Mouse (Mus musculus) myocyte (in vitro differentiated cells): Measurements from ENCODE around the gene Tenm2. TPM values are rescaled to one million over a fixed set of nuclear protein-coding genes. Genes with fewer than 3 reads are reported as not detected.

Source experiments
- H3K27me3 ChIP-seq: one replicate; pipeline ENCODE4 v1.6.1; 2011; ENCODE audit not compliant: control insufficient read depth, insufficient read depth, insufficient read length
- H3K36me3 ChIP-seq: one replicate; pipeline ENCODE4 v1.6.1; 2011; ENCODE audit not compliant: control insufficient read depth, insufficient read depth
- H3K4me2 ChIP-seq: one replicate; pipeline ENCODE4 v1.6.1; 2011; ENCODE audit warnings: low read depth, control low read depth
- H3K4me3 ChIP-seq: one replicate; pipeline ENCODE4 v1.5.1; 2011; ENCODE audit warnings: mild to moderate bottlenecking, control low read depth, moderate library complexity
- H3K79me2 ChIP-seq: one replicate; pipeline ENCODE4 v1.6.1; 2011; ENCODE audit not compliant: control insufficient read depth, insufficient read depth
- H3ac ChIP-seq: one replicate; pipeline ENCODE4 v1.6.1; 2011; ENCODE audit not compliant: control insufficient read depth, insufficient read length
- CEBPB ChIP-seq: IDR thresholded peaks from 2 replicates; pipeline ENCODE4 v1.6.1; 2011; ENCODE audit warnings: mild to moderate bottlenecking, moderate library complexity; ENCODE audit not compliant: poor library complexity, insufficient read depth, severe bottlenecking
- E2F4 ChIP-seq: IDR thresholded peaks from one replicate; pipeline ENCODE4 v1.6.1; 2011; ENCODE audit warnings: mild to moderate bottlenecking, control low read depth, moderate library complexity; ENCODE audit not compliant: insufficient read depth
- MAX ChIP-seq: IDR thresholded peaks from one replicate; pipeline ENCODE4 v1.6.1; 2011; ENCODE audit warnings: low read depth, mild to moderate bottlenecking, control low read depth
- MYOD1 ChIP-seq, 3 experiments: IDR thresholded peaks; one replicate each; pipeline ENCODE4 v1.6.1; 2011; ENCODE audit warnings: control low read depth in 2 of 3, low read depth in 2 of 3, mild to moderate bottlenecking in 2 of 3, moderate library complexity in 1 of 3; ENCODE audit not compliant: insufficient read length in 2 of 3, control insufficient read depth in 1 of 3
- MYOG ChIP-seq, 3 experiments: IDR thresholded peaks; one replicate each; pipeline ENCODE4 v1.6.1; 2011; ENCODE audit warnings: control low read depth in 2 of 3, low read depth in 2 of 3, mild to moderate bottlenecking in 2 of 3; ENCODE audit not compliant: insufficient read length in 2 of 3, control insufficient read depth in 1 of 3, insufficient read depth in 1 of 3
- POLR2A ChIP-seq: IDR thresholded peaks from one replicate; pipeline ENCODE4 v1.6.1; 2011; ENCODE audit warnings: low read depth, mild to moderate bottlenecking, control low read depth, moderate library complexity; ENCODE audit not compliant: insufficient read length
- POLR2AphosphoS2 ChIP-seq: IDR thresholded peaks from one replicate; pipeline ENCODE4 v1.6.1; 2011; ENCODE audit warnings: low read depth, control low read depth; ENCODE audit not compliant: insufficient read length
- REST ChIP-seq: IDR thresholded peaks from one replicate; pipeline ENCODE4 v1.6.1; 2011; ENCODE audit warnings: mild to moderate bottlenecking, control low read depth, moderate library complexity; ENCODE audit not compliant: insufficient read depth, insufficient read length
- SRF ChIP-seq: IDR thresholded peaks from one replicate; pipeline ENCODE4 v1.6.1; 2011; ENCODE audit warnings: low read depth; ENCODE audit not compliant: control insufficient read depth, insufficient read length
- TCF12 ChIP-seq: IDR thresholded peaks from one replicate; pipeline ENCODE4 v1.6.1; 2011; ENCODE audit warnings: mild to moderate bottlenecking, control low read depth; ENCODE audit not compliant: poor library complexity, insufficient read depth, severe bottlenecking
- TCF3 ChIP-seq: IDR thresholded peaks from one replicate; pipeline ENCODE4 v1.6.1; 2011; ENCODE audit warnings: low read depth, control low read depth; ENCODE audit not compliant: insufficient read length
- USF1 ChIP-seq: IDR thresholded peaks from one replicate; pipeline ENCODE4 v1.6.1; 2011; ENCODE audit warnings: low read depth, mild to moderate bottlenecking, control low read depth, moderate library complexity
- polyA plus RNA-seq: library from polyadenylated mRNA; unstranded; fragments of >200 nt; fragmentation: generic; extraction: Trizol; gene quantifications from one replicate; pipeline ENCODE4 v1.2.1, GENCODE M21; 2012; ENCODE audit warnings: missing spikeins

Gene Tenm2
- polyA plus RNA-seq, 1 experiment: 0.28 TPM

DNA sequence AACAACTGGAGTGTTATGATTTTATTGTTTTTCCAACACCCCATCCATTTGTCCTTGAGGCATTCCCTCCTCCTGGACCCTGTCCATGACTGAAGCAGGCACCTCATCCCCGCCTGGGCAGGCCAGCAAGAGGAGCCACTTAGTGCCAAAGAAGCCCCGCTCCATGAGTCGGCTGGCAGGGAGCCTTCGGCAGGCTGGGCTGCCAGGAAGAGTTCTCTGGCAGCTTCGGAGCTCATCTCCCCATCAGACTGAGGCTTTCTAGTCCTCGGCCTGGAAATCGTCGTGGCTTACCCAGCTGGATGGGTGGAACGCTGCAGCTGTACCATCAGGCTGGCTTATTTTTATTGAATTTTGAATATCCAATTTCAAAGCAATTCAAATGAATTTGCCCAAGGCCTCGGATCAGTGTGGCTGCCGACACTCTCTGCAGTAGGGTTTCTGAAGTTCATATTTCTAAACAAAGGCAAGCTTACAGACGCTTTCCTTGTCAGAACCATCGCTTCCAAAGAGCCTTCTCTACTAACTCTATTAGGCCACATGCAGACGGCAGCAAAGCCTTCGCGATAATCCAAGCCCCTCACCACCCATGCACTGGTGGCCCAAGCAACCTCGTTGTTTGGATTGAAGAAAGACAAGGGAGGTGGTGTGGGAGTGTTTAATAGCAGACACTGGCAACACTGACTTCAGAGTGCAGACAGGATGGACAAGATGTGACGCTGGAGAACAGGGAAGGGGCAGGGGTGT, 991.8 kb downstream of the Tenm2 start:
- no peak overlapping the region for H3ac ChIP-seq
- H3K4me2 ChIP-seq: no peak overlapping the region
- TF ChIP-seq E2F4: no peak
- TF ChIP-seq POLR2AphosphoS2: no peak
- TF ChIP-seq SRF: no peak
- TF ChIP-seq TCF3: no peak
- TF ChIP-seq REST: no peak
- TF ChIP-seq MAX: no peak
- no peak for TF ChIP-seq CEBPB
- TF ChIP-seq MYOG (IDR thresholded peaks at IDR 0.05; ENCODE audit: control insufficient read depth in 1 of 3, insufficient read depth in 1 of 3, insufficient read length in 2 of 3, low read depth in 2 of 3): no peak
- no peak for TF ChIP-seq POLR2A
- TF ChIP-seq MYOD1 (IDR thresholded peaks at IDR 0.05; ENCODE audit: control insufficient read depth in 1 of 3, insufficient read length in 2 of 3, low read depth in 2 of 3): no peak
- TF ChIP-seq USF1: no peak
- no peaks in the 10 kb centered on the region for H3K36me3 ChIP-seq
- H3K27me3 ChIP-seq: no peaks in the 10 kb centered on the region
- no peaks in the 10 kb centered on the region for H3K79me2 ChIP-seq
- H3K4me3 ChIP-seq: no peak overlapping the region

DNA sequence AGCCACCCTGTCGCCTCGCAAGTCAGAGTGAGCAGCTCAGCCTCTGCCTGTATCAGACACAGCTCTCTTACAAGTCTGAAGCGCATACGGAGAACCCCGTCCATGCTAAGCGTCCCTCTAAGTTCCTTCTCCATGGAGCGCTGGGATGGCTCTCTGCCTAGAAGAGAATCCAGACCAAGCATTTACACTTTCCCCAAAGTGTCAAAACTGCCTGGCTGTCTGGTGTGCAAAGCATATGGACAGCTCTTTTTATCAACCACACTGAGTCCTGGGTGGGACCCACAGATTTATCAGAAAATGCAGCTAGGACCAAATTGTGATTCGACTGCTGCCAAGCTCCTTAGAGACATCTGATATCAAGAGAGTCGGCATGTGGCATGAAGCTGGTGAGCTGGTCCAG, 996.9 kb downstream of the Tenm2 start:
- Histone ChIP-seq H3K36me3 (no peaks in the 10 kb centered on the region), H3ac (no peak overlapping the region), H3K79me2 (no peaks in the 10 kb centered on the region), H3K4me2 (no peak overlapping the region), H3K4me3 (no peak overlapping the region), H3K27me3 (no peaks in the 10 kb centered on the region)
- TF ChIP-seq MAX (no peak), MYOG (IDR thresholded peaks at IDR 0.05; ENCODE audit: control insufficient read depth in 1 of 3, insufficient read depth in 1 of 3, insufficient read length in 2 of 3, low read depth in 2 of 3) (no peak), POLR2A (no peak), REST (no peak), TCF3 (no peak)

DNA sequence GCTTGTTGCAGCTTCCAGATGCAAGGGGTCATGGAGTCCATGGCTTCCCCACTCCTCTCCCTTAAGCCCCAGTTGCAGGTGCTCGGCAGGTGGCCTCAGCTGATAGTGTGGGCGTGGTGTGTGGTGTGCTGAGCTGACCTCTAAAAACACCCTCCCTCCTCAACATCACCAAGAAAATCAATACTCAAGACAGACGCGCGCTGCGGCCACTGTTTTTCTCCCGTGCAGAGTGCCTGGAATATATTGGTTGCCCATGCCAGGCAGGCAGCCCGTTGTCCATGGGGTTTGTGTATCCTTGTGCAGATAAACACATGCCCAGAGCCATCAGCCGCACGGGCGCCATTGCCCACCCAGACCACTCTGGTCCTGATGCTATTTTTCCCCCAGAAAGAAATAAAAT, 1007.1 kb downstream of the Tenm2 start:
- Histone ChIP-seq H3K4me2 (no peak overlapping the region), H3K36me3 (no peaks in the 10 kb centered on the region), H3K79me2 (no peaks in the 10 kb centered on the region), H3K27me3 (no peaks in the 10 kb centered on the region), H3ac (no peak overlapping the region), H3K4me3 (no peak overlapping the region)
- TF ChIP-seq TCF3 (no peak), POLR2AphosphoS2 (no peak), MYOD1 (IDR thresholded peaks at IDR 0.05; ENCODE audit: control insufficient read depth in 1 of 3, insufficient read length in 2 of 3, low read depth in 2 of 3) (no peak), MAX (no peak), E2F4 (no peak), CEBPB (no peak), REST (no peak), TCF12 (no peak), MYOG (IDR thresholded peaks at IDR 0.05; ENCODE audit: control insufficient read depth in 1 of 3, insufficient read depth in 1 of 3, insufficient read length in 2 of 3, low read depth in 2 of 3) (no peak), SRF (no peak), USF1 (no peak), POLR2A (no peak)

DNA sequence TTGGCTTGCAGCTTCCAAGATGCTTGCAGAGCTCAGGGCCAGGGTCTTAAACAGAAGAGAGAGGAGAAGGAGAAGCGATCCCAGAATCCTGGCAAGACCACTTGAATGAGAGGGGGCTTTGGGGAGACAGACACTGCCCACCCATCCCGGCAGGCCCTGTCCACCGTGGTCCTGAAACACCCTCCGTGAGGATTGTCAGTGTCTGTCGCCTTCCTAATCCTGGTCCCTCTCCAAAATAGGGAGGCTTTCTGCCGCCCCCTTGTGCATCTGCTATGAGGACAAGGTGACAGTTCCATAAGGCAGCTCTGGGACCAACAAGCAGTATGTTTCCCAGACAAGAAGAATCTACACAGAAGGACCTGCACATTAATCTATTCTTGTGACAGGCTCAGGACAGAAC, 1007.6 kb downstream of the Tenm2 start:
- Histone ChIP-seq H3K79me2 (no peaks in the 10 kb centered on the region), H3K27me3 (no peaks in the 10 kb centered on the region)

DNA sequence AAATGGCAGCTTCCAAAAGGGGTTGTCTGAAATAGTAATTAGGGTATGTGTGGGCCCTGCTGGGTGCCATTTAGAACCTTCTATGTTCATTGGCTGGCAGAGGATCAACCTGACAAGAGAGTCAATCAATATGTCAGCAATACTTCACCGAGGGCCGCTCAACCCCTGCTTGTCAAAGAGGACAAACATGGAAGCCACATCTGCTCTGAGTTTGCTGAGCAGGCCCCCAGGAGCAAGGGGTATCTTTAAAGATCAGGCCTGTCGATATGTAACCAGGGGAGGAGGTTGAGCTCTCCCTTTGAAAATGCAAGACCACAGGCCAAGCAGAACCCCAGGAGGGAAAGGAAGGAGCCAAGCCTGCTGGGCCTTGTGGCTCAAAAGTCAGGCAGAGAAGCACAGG, 1009.7 kb downstream of the Tenm2 start:
- H3K36me3 ChIP-seq: no peaks in the 10 kb centered on the region
- TF ChIP-seq POLR2AphosphoS2 (no peak), E2F4 (no peak), SRF (no peak), USF1 (no peak), TCF12 (no peak), MYOG (IDR thresholded peaks at IDR 0.05; ENCODE audit: control insufficient read depth in 1 of 3, insufficient read depth in 1 of 3, insufficient read length in 2 of 3, low read depth in 2 of 3) (no peak), POLR2A (no peak), CEBPB (no peak), TCF3 (no peak), MYOD1 (IDR thresholded peaks at IDR 0.05; ENCODE audit: control insufficient read depth in 1 of 3, insufficient read length in 2 of 3, low read depth in 2 of 3) (no peak)
- H3K27me3 ChIP-seq: no peaks in the 10 kb centered on the region
- no peak overlapping the region for H3K4me2 ChIP-seq
- H3K4me3 ChIP-seq: no peak overlapping the region
- H3K79me2 ChIP-seq: no peaks in the 10 kb centered on the region
- no peak overlapping the region for H3ac ChIP-seq

More for the DNA sequence above, 1007.6 kb downstream of the Tenm2 start:
- no peak overlapping the region for H3K4me2 ChIP-seq
- H3K4me3 ChIP-seq: no peak overlapping the region
- TF ChIP-seq MYOG (IDR thresholded peaks at IDR 0.05; ENCODE audit: control insufficient read depth in 1 of 3, insufficient read depth in 1 of 3, insufficient read length in 2 of 3, low read depth in 2 of 3) (no peak), SRF (no peak), MYOD1 (IDR thresholded peaks at IDR 0.05; ENCODE audit: control insufficient read depth in 1 of 3, insufficient read length in 2 of 3, low read depth in 2 of 3) (no peak), POLR2AphosphoS2 (no peak), E2F4 (no peak), REST (no peak), TCF3 (no peak)
- H3ac ChIP-seq: no peak overlapping the region
- H3K36me3 ChIP-seq: no peaks in the 10 kb centered on the region
